Mouse (Mus musculus) liver, adult 2 months (tissue): ENCODE data around the gene Gm10912.

Source experiments
- CTCF ChIP-seq: fragments of 200-500 bp; IDR thresholded peaks from 2 replicates; pipeline ENCODE4 v1.5.1; 2011; ENCODE audit warnings: low read depth, low read length, control low read depth
- POLR2A ChIP-seq: fragments of 200-500 bp; IDR thresholded peaks from 2 replicates; pipeline ENCODE4 v1.6.1; 2011; ENCODE audit warnings: low read length, control low read depth; ENCODE audit not compliant: insufficient read depth; ENCODE audit errors: extremely low read depth

GRCm38 (mm10) chr2:104023096-104023495, 42.5 kb upstream of the Gm10912 start:
- TF ChIP-seq POLR2A, result no peak
- TF ChIP-seq CTCF, result no peak
